Mouse (Mus musculus) layer of hippocampus, adult 2 months (tissue): Measurements from ENCODE around the gene Ccm2. TPM values are rescaled to one million over a fixed set of nuclear protein-coding genes. Genes with fewer than 3 reads are reported as not detected.

Source experiments
- DNase-seq, 2 experiments: peaks; one replicate each; pipeline ENCODE4 v3.0.0; 2022; ENCODE audit warnings: low spot score in 2 of 2
- H3K27ac ChIP-seq: fragments of 200-600 bp; 2 replicates; pipeline ENCODE4 v1.8.1; 2022
- H3K4me3 ChIP-seq: fragments of 200-600 bp; 2 replicates; pipeline ENCODE4 v1.8.1; 2022; ENCODE audit warnings: mild to moderate bottlenecking
- CTCF ChIP-seq: fragments of 200-600 bp; conservative IDR thresholded peaks from 2 replicates; pipeline ENCODE4 v1.8.1; 2022; ENCODE audit warnings: antibody characterized with exemption, mild to moderate bottlenecking, moderate library complexity
- total RNA-seq, 2 experiments: library from RNA; stranded (reverse); gene quantifications; 2 replicates each; pipeline ENCODE4 v1.2.3; 2021

Gene Ccm2
- total RNA-seq, 2 experiments from 2014 or later: 50.2 to 55.8 TPM

GRCm38 (mm10) chr11:6595339-6595738 lies 48.7 kb downstream of the Ccm2 start:
- TF ChIP-seq CTCF: no peak
- DNase-seq: no peak
- Histone ChIP-seq H3K4me3 (no peak overlapping the region), H3K27ac (no peak overlapping the region)

DNA sequence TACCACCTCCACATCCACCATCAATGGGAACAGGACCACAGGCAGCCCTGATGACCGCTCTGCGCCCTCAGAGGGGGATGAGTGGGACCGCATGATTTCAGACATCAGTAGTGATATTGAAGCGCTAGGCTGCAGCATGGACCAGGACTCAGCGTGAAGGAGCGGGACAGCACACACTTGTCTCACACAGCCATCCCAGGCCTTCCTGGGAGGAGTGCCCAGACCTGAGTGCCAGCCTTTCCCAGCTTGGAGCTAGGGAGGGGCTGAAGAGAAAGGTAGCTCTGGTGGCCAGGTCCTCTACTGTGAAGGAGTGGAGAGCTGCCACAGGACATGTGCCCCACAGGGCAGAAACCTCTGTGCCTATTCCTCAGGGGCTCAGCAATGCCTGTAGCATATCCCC lies 49.5 kb downstream of the Ccm2 start:
- no peak for TF ChIP-seq CTCF
- Histone ChIP-seq H3K27ac (no peak overlapping the region), H3K4me3 (no peak overlapping the region)

DNA sequence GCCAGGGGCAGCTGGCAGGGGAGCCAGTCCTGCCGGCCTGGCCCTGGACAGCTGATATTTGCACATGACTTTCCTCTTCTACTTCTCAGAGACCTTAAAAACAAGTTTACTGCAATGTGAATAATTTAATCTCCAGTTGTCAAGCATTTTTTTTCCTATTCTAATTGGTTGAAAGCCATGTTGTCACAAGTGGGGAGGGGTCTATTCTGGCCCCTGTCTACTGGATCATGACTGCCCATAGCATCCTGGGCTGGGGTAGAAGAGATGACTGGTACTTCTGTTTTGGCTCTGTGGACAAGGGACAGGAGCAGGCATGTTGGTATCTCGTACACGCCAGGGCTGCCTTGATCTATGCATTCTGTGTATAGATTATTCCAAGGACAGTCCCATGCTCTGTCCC lies 49.9 kb downstream of the Ccm2 start:
- no peak for TF ChIP-seq CTCF
- Histone ChIP-seq H3K4me3 (no peak overlapping the region), H3K27ac (no peak overlapping the region)
- DNase-seq: no peak

More for the DNA sequence above, 49.5 kb downstream of the Ccm2 start:
- DNase-seq: no peak

DNA sequence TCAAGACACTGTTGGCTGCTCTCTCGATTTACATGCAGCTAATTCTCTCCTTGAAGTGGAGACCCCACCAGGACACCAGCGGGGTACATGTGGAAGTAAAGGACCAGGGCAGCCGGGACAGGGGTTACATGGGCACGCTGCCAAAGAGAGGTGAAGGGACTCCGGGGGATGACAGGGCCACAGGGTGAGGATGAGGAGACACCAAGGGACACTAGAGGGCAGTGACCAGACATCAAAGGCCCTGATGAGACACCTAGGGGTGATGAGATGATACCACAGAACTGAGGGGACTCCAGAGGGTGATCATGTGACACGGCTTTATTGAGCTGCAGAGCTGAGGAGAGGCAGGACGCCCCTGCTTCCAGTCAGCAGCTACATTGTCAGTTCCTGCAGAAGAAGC lies 50.8 kb downstream of the Ccm2 start:
- peak overlapping the region; percentile 58; the same call in 1 of the 2 replicates for H3K27ac ChIP-seq
- TF ChIP-seq CTCF: peak; percentile 32
- no peak for DNase-seq
- H3K4me3 ChIP-seq: no peak overlapping the region

GRCm38 (mm10) chr11:6598191-6598889 lies 51.7 kb downstream of the Ccm2 start:
- no peak for DNase-seq
- Histone ChIP-seq H3K27ac (peak overlapping the region; percentile 58), H3K4me3 (peak overlapping the region; percentile 17; the same call in 1 of the 2 replicates)
- no peak for TF ChIP-seq CTCF

- peak overlapping the region; percentile 58 for H3K27ac ChIP-seq
- peak overlapping the region; percentile 17; the same call in 1 of the 2 replicates for H3K4me3 ChIP-seq
- no peak for TF ChIP-seq CTCF
- DNase-seq: peak in 1 of 2 experiments; percentile 22
Observed at GRCm38 (mm10) chr11:6599011-6599681, 52.5 kb downstream of the Ccm2 start.

DNA sequence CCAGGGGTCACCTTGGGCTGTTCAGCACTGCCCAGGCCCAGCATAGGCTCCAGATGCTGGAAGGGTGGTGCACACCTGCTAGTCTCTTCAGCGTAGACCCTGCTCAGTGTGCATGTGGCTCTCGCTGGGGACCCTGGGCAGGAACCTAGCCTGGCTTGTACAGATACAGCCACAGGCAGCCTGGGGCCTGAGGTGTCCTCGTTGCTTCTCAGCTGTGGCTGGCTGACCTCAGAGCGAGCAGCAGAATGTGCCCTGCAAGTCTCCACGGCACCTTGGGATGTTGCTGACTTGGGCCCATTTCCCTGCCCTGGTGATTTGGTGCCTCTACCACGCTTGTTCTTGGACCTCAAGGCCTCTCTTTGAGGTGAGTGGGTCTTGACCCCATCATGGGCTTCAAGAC lies 53.1 kb downstream of the Ccm2 start:
- DNase-seq: no peak

DNA sequence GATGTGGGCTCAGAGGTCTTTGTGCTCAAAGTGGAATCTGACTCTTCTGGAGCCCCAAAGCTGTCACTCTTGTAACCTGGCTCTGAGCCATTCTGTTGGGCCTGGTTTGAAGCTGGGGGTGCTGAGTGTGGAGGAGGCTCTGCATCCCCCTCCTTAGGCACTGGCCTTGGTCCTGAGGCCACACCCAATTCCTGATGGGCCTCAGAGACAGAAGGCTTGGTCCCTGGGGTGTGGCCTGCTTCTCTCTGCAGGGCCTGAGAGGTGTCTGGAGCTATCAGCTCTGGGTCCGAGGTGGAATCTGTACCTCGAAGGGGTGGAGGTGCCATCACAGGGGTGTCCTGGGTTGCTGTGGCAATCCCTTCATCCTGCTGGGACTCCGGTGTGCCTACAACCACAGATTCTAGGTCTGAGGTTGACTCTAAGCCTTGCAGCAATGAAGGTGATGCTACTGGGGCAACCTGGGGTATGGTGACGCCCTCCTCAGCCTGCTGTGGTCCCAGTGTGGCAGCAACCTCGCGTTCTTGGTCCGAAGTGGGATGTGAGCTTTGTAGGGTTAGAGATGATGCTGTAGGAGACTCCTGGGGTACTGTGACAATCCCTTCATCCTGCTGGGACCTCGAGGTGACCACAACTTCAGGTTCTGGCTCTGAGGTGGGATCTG lies 53.7 kb downstream of the Ccm2 start:
- no peak for TF ChIP-seq CTCF
- H3K27ac ChIP-seq: no peak overlapping the region

More for the DNA sequence above, 53.1 kb downstream of the Ccm2 start:
- Histone ChIP-seq H3K4me3 (no peak overlapping the region), H3K27ac (peak overlapping the region; percentile 58; the same call in 1 of the 2 replicates)
- no peak for TF ChIP-seq CTCF

DNA sequence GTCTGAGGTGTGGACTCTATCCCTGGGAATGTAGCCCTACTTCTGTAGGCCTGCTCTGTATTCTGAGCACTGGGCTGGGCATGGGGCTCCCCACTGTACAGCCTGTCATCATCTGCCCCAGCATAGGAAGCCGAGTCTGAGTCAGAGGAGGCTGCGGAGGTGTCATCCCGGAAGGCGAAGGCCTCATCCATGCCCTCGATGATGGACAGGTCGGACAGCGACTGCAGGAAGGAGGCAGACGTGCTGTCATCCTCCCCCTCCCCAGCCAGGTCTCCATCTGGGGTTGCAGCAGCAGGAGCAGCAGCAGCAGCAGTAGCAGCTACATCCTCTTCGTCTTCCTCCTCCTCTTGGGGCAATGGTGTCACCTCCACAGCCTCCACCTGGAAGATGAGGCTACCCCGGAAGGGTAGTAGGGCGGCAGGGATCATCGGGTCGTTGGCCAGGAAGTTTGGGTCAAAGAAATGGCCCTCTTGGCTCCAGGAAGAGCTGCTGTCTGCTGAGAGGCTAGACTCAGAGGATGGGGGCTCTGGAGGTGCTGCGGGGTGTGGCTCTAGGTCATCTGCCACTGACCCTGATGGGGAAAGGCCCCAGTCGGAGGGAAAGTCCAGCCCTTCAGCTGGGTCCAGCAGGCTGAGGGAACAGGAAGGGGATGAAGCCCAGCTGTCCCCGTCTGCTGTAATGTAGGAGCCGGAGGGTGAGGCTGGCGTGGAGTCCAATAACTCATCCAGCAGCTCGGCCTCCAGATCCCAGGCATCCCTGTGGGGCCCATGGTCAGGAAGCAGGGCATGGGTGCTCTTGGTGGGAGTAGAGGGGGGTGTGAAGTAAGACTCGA lies 55.2 kb downstream of the Ccm2 start:
- Histone ChIP-seq H3K4me3 (no peak overlapping the region), H3K27ac (no peak overlapping the region)
- TF ChIP-seq CTCF: no peak
- DNase-seq: no peak

More for the DNA sequence above, 53.7 kb downstream of the Ccm2 start:
- H3K4me3 ChIP-seq: no peak overlapping the region
- DNase-seq: no peak

GRCm38 (mm10) chr11:6602662-6603061 lies 56.0 kb downstream of the Ccm2 start:
- no peak for TF ChIP-seq CTCF
- H3K4me3 ChIP-seq: no peak overlapping the region
- H3K27ac ChIP-seq: peak overlapping the region; percentile 100; the same call in 1 of the 2 replicates
- no peak for DNase-seq

DNA sequence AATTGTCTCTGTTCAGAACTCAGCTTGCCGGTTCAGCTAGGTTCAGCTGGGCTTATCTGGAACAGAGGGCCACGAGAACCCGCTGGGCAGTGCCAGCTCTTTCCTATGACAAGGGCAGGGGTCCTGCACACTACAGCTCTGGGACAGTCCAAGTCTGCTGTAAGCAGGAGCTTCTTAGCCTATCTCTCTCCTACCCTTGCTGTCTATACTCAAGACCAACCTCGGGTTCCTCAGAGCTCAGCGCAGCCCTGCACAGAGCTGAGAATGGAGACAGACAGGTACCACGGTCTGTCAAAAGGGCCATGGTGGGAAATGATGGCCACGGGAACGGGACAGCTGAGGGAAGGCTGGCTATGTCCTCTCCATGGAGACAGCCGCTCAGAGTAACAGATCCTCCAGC lies 56.5 kb downstream of the Ccm2 start:
- no peak for DNase-seq
- H3K27ac ChIP-seq: peak overlapping the region; percentile 100; the same call in 1 of the 2 replicates
- no peak for TF ChIP-seq CTCF
- H3K4me3 ChIP-seq: peak overlapping the region; percentile 62; the same call in 1 of the 2 replicates

- no peak for TF ChIP-seq CTCF
- DNase-seq: peak; percentile 49 to 60
Observed at GRCm38 (mm10) chr11:6603887-6604603, 57.4 kb downstream of the Ccm2 start.

More at GRCm38 (mm10) chr11:6603887-6604603, 57.4 kb downstream of the Ccm2 start:
- Histone ChIP-seq H3K27ac (peak overlapping the region; percentile 100), H3K4me3 (peak overlapping the region; percentile 62)
